Comparison of ENCODE assay signal across 8 mouse cellular contexts in genomic region chr1:191403074-191403473, GRCm38 (mm10). TPM values are rescaled to one million over a fixed set of nuclear protein-coding genes. Genes with fewer than 3 reads are reported as not detected.
A peak's percentile ranks its signal among the peaks of the same experiment; 100 is the strongest.
DNase-seq lines count a peak whose midpoint lies in the region; ATAC-seq and TF ChIP-seq lines count a peak whose summit lies in the region.

Gene Ppp2r5a, minus strand, starts transcription at chr1:191403272.

- no peak for ATAC-seq in embryonic facial prominence, embryonic 15.5 days (ENCODE audit: insufficient number of reproducible peaks, low FRiP score, low TSS enrichment, low read depth)
- no peak for ATAC-seq in liver, embryonic 15.5 days (ENCODE audit: insufficient read depth)

- TF ChIP-seq CTCF in kidney, adult 2 months (conservative IDR thresholded peaks at IDR 0.05; ENCODE audit: insufficient read depth, insufficient read length, low read depth, low read length), result no peak

- no peaks in the 10 kb centered on the region for H3K27me3 ChIP-seq in kidney, adult 2 months (replicated peaks; ENCODE audit: control insufficient read depth, insufficient read depth, low read length)
- no peaks in the 10 kb centered on the region for H3K27me3 ChIP-seq in embryonic facial prominence, embryonic 15.5 days
- peaks cover 7% of the 10 kb centered on the region; the same call in 1 of the 2 replicates for H3K27me3 ChIP-seq in liver, embryonic 15.5 days

- H3K4me3 ChIP-seq in kidney, adult 2 months (ENCODE audit: insufficient read depth, low read depth, low read length), result no peak within 1 kb of the TSS
- no peak within 1 kb of the TSS for H3K4me3 ChIP-seq in ES-E14 (ENCODE audit: insufficient read depth in 1 of 2, low read depth in 1 of 2, low read length in 2 of 2, poor library complexity in 1 of 2, severe bottlenecking in 1 of 2)
- no peak within 1 kb of the TSS for H3K4me3 ChIP-seq in embryonic facial prominence, embryonic 15.5 days (replicated peaks)
- no peak within 1 kb of the TSS for H3K4me3 ChIP-seq in liver, embryonic 15.5 days (replicated peaks)

- no peak within 1 kb of the TSS for H3K9ac ChIP-seq in ES-E14 (ENCODE audit: insufficient read depth, low read depth, low read length, poor library complexity, severe bottlenecking)
- H3K9ac ChIP-seq in embryonic facial prominence, embryonic 15.5 days, result no peak within 1 kb of the TSS
- no peak within 1 kb of the TSS for H3K9ac ChIP-seq in liver, embryonic 15.5 days

- no peaks in the 10 kb centered on the region for H3K9me3 ChIP-seq in ES-E14 (ENCODE audit: control insufficient read depth, insufficient read depth, low read depth, low read length)
- no peaks in the 10 kb centered on the region for H3K9me3 ChIP-seq in embryonic facial prominence, embryonic 15.5 days (replicated peaks)
- no peaks in the 10 kb centered on the region for H3K9me3 ChIP-seq in liver, embryonic 15.5 days (replicated peaks)

- in situ Hi-C loops in ES-E14 (cut with MboI; ENCODE audit: low sequenced_read_pairs in 2 of 2, unreplicated experiment in 2 of 2), result no loop called here

- TF ChIP-seq POLR2A in kidney, adult 2 months (IDR thresholded peaks at IDR 0.05; ENCODE audit: low read depth, low read length), result no peak

- no peak within 1 kb of the TSS for H3K4me2 ChIP-seq in embryonic facial prominence, embryonic 15.5 days (replicated peaks)
- H3K4me2 ChIP-seq in liver, embryonic 15.5 days, result peak within 1 kb of the TSS; percentile 13; the same call in 1 of the 2 replicates

- H3K4me1 ChIP-seq in kidney, adult 2 months (ENCODE audit: control insufficient read depth, insufficient read depth, low read length), result no peaks in the 10 kb centered on the region
- H3K4me1 ChIP-seq in ES-E14 (ENCODE audit: control insufficient read depth in 2 of 2, insufficient read depth in 2 of 2, low read length in 2 of 2, poor library complexity in 1 of 2), result peaks cover 4 to 6% of the 10 kb centered on the region in 2 experiments; a peak in 2 of 4 replicates
- H3K4me1 ChIP-seq in embryonic facial prominence, embryonic 15.5 days, result no peaks in the 10 kb centered on the region; the same call in 1 of the 2 replicates
- peaks cover 9% of the 10 kb centered on the region; the same call in 1 of the 2 replicates for H3K4me1 ChIP-seq in liver, embryonic 15.5 days (replicated peaks)

- no peak within 1 kb of the TSS for H3K27ac ChIP-seq in kidney, adult 2 months (ENCODE audit: insufficient read depth, low read depth, low read length)
- no peak within 1 kb of the TSS for H3K27ac ChIP-seq in ES-E14 (ENCODE audit: insufficient read depth, low read depth, low read length, poor library complexity, severe bottlenecking)
- no peak within 1 kb of the TSS for H3K27ac ChIP-seq in embryonic facial prominence, embryonic 15.5 days (replicated peaks)
- H3K27ac ChIP-seq in liver, embryonic 15.5 days (replicated peaks), result 0 out of 2 replicates have a peak within 1 kb of the TSS, but pooled peaks have one; percentile 29

- intact Hi-C loops in heart, postnatal 36 days (cut with DNase I), result no loop called here

- no peaks in the 10 kb centered on the region for H3K36me3 ChIP-seq in kidney, adult 2 months (ENCODE audit: control insufficient read depth, insufficient read depth, low read length)
- H3K36me3 ChIP-seq in ES-E14 (ENCODE audit: control insufficient read depth, insufficient read depth, low read length, poor library complexity, severe bottlenecking), result no peaks in the 10 kb centered on the region
- H3K36me3 ChIP-seq in embryonic facial prominence, embryonic 15.5 days, result no peaks in the 10 kb centered on the region
- H3K36me3 ChIP-seq in liver, embryonic 15.5 days (replicated peaks), result no peaks in the 10 kb centered on the region

- DNase-seq in kidney, adult 2 months, result no peak
- DNase-seq in kidney, postnatal 36 days, result no peak
- DNase-seq in ES-E14 (ENCODE audit: low read depth, low spot score), result no peak
- no peak for DNase-seq in heart, postnatal 36 days
- DNase-seq in cerebellum, adult 18-20 months, result no peak
- DNase-seq in thymus, postnatal 10 days (ENCODE audit: low spot score in 2 of 2), result no peak

- WGBS in kidney, adult 2 months, result 81% methylated on average over 5 of the region's 5 CpGs
- WGBS in embryonic facial prominence, embryonic 15.5 days, result 58% methylated on average over 5 of the region's 5 CpGs
- WGBS in liver, embryonic 15.5 days (ENCODE audit: insufficient replicate concordance), result 21% methylated on average over 5 of the region's 5 CpGs

TF ChIP-seq in ES-E14, 5 proteins besides CTCF, POLR2A, EP300 and RAD21:
- TF ChIP-seq ZC3H11A (IDR thresholded peaks at IDR 0.05; ENCODE audit: borderline replicate concordance, low read depth, low read length) (no peak), CHD2 (IDR thresholded peaks at IDR 0.05; ENCODE audit: low read depth, low read length) (no peak), HCFC1 (IDR thresholded peaks at IDR 0.05; ENCODE audit: borderline replicate concordance, insufficient read depth, low read length) (no peak), ZNF384 (IDR thresholded peaks at IDR 0.05; ENCODE audit: low read depth, low read length) (no peak), MAFK (IDR thresholded peaks at IDR 0.05; ENCODE audit: insufficient read depth, low read depth, low read length) (no peak)

RNA-seq across cellular contexts. Expression of gene Ppp2r5a, which starts in this region (rescaled TPM):
- polyA plus RNA-seq in kidney, adult 2 months (2012; rRNA removed), result 69.6 and 73.2 TPM in 2 replicates
- 47.3 and 47.5 TPM in 2 replicates for total RNA-seq in ES-E14 (2012; rRNA removed)
- 26.3 and 30.4 TPM in 2 replicates for polyA plus RNA-seq in embryonic facial prominence, embryonic 15.5 days (2015; fragmentation: Nextera tagmentation; extraction: Ambion mirVana)
- total RNA-seq in heart, postnatal 36 days (2021), result 100 to 1,000 TPM in 1 of 2 experiments, 10 to 100 TPM in 1; 97.7 to 101 TPM
- polyA plus RNA-seq in liver, embryonic 15.5 days (2015; fragmentation: Nextera tagmentation; extraction: Ambion mirVana), result 18.4 and 23.3 TPM in 2 replicates
